Mouse (Mus musculus): Measurements from ENCODE around the gene Vsig10l.

Gene Vsig10l

GRCm38 (mm10) chr7:43462851-43463250, at the start of gene Vsig10l:
TSS of gene Vsig10l (plus strand) at chr7:43463151.
- DNase-seq (ENCODE audit: low spot score): no peak

GRCm38 (mm10) chr7:43417298-43417697, 45.7 kb upstream of the Vsig10l start:
- DNase-seq (ENCODE audit: low spot score): no peak

DNA sequence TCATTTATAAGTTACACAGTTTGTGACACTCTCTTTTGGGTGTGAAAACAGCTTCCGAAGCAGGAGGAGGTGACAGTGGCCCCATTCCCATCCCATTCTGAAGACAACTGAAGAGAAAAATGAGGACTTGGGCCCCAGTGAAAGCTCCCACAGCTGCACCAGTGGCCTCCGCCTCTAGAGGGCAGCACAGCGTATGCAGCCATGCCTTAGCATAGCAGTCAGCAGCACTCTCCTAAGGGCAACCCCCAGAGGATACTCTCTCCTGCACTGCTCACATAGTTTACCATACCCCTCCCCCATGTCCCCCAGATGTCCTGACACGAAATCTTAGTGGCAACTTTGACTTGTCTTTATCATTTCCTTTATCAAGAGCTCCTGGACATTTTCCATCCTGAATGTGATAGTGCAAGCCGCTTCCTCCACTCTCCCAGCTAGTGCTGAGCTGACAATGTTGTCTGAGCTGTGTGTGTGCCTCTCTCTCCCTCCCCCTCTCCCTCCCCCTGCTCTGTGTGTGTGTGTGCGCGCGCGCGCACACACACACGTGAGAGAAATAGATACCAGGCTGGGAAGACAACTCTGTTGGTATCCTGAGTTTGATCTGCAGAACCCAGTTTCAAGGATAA, 39.8 kb upstream of the Vsig10l start:
- DNase-seq (ENCODE audit: low spot score): peak; percentile 88

- no peak for DNase-seq (ENCODE audit: low spot score)
These were observed 38.8 kb upstream of the Vsig10l start for GRCm38 (mm10) chr7:43423991-43424625.

GRCm38 (mm10) chr7:43427406-43427805, 35.5 kb upstream of the Vsig10l start, which contains the start of gene Lim2:
TSS of gene Lim2 (plus strand) at chr7:43427670.
- no peak for DNase-seq (ENCODE audit: low spot score)

- DNase-seq (ENCODE audit: low spot score): no peak
These were observed 33.5 kb upstream of the Vsig10l start for GRCm38 (mm10) chr7:43429500-43429899.

DNA sequence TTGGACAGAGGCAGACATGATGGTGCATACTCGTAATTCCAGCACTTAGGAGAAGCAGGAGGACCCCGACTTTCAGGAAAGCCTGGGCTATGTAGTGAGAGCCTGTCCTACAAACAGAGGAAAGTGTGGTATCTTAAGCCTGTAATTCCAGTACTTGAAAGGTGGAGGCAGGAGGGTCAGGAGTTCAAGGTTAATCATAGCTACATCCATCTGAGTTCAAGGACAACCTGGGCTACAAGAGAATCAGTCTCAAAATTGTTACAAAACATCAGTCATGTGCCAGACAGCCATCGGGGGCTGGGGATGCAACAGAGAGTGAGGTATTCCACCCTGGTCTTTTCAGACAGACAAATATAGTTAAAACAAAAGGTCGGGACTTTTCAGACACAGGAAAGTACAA, 30.1 kb upstream of the Vsig10l start:
- DNase-seq (ENCODE audit: low spot score): no peak

GRCm38 (mm10) chr7:43434676-43435075, 28.3 kb upstream of the Vsig10l start:
- no peak for DNase-seq (ENCODE audit: low spot score)

DNA sequence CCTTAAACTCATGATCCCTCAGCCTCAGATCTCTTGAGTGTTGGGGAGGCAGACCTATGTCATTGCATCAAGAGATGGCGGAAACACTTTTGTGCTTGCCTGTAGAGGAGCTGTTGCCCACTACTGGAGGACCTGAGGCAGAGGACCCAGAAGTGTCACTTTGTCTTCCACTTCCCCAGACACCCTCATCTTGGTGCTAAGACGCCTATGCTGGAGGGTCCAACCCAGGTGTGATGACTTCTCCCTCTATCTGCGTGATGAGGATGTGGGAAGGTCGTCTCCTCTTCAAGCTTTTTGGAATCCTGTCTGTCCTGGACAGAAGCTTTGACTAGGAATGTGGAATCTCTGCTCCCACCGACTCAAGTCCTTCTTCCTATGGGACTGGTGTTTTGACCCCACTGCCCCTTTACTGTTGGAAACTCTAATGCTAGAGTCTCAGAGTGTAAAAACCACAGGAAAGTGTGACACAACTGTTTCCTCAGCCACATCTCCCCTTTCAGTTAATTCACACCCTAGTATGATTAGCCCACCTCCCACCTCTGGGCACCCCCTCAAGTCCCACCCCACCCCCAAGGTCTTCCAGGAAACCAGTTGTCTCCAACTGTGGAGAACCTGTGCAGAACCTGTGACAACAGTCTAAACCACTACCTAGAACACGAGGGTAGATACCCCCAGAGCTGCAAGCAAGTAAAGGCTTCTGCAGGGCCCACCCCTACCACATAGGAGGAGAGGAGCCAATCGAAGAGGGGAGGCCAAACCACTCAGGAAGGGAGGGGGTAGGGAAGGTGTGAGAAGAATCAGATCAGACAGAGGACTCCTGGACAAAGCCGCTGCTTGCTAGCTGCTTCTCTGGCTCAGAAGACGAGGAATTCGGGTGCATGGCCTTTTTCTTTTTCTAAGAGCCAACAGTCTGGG, 26.4 kb upstream of the Vsig10l start, which contains the start of gene Nkg7:
Gene Nkg7, plus strand, starts transcription at position 733 of the 915 bp plus-strand sequence.
- no peak for DNase-seq (ENCODE audit: low spot score)

DNA sequence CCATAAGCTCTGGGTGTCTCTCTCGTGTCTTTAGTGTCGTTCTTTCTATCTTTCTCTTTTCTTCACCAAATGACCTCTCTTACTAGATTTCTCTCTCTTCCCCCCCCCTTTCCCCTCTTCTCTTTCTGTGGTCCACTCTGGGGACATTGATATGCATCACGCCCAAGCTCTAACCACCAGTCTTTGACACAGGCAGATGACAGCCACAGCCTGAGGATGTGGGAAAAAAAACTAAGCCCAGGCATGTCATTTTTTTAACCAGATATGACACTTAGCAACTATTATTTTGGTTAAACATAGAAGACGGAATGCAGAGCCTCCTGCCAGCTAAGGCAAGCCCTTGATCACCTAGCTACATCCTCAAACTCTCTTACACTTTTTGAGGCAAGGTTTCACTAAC, 24.3 kb upstream of the Vsig10l start:
- DNase-seq (ENCODE audit: low spot score): no peak

- no peak for DNase-seq (ENCODE audit: low spot score)
These were observed 22.5 kb upstream of the Vsig10l start, which contains the start of gene Cldnd2 for GRCm38 (mm10) chr7:43440482-43440881. TSS of gene Cldnd2 (plus strand) at chr7:43440782.

- no peak for DNase-seq (ENCODE audit: low spot score)
These were observed 21.9 kb upstream of the Vsig10l start for GRCm38 (mm10) chr7:43441071-43441470.

- no peak for DNase-seq (ENCODE audit: low spot score)
These were observed 20.3 kb upstream of the Vsig10l start for GRCm38 (mm10) chr7:43442684-43443083.

DNA sequence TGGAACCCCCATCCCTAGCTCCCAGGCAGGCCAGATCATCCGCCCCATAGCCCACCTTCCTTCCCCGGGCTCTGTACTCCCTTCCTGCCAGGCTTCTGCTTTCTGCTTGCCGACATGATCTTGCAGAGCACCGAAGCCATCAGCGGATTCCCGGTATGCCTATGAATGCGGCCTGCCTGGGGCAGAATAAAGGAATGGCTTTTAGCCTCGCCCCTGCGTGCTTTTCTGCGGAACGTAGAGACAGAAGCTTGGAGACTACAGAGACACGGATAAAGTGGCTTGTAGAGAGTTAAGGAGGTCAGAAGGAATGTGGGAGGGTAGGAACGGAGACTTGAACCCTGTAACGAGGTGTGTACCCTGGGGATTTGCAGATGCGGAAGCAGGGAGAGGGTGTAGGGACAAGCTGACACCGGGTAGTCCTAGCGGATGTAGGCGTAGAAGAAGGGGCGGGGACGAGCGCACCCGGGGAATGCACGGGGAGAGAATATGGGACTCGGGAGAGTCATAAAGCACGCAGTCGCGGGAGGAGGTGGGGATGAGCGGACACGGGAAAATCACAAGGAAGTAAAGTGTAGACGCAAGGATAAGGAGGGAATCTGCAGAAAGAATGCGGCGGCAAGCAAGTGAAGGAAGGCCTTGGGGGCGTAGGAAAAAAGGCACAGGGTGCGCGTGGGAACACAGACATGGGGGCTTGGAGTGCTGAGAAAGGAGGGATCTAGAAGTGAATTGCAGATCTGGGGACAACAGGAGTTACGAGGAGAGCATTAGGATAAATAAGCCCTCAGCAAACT, 19.6 kb upstream of the Vsig10l start:
- peak; percentile 78 for DNase-seq (ENCODE audit: low spot score)

GRCm38 (mm10) chr7:43443917-43444293, 19.0 kb upstream of the Vsig10l start, which contains the start of the genes Etfb and Gm45233:
TSS of gene Etfb (plus strand) at chr7:43444083.
TSS of gene Gm45233 (plus strand) at chr7:43444128.
- peak; percentile 96 for DNase-seq (ENCODE audit: low spot score)

GRCm38 (mm10) chr7:43447801-43448200, 15.2 kb upstream of the Vsig10l start:
- no peak for DNase-seq (ENCODE audit: low spot score)

DNA sequence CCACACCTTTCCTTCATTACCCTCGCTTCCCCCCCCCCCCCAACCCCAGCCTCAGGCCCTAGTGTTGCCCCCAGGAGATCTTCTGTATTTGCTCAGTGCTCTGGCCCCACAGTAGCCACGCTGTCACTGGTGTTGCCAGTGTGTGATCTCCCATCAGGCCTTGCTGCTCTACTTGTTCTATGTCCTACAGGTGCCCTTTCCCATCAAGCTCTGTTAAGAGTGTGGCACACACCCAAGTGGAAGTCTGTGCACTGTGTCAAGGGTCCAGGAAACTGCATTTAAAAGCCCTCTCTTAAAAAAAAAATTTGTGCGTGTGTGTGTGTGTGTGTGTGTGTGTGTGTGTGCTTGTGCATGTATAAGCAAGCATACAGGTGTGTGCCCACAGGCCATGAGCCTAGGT, 14.7 kb upstream of the Vsig10l start:
- DNase-seq (ENCODE audit: low spot score): no peak

DNA sequence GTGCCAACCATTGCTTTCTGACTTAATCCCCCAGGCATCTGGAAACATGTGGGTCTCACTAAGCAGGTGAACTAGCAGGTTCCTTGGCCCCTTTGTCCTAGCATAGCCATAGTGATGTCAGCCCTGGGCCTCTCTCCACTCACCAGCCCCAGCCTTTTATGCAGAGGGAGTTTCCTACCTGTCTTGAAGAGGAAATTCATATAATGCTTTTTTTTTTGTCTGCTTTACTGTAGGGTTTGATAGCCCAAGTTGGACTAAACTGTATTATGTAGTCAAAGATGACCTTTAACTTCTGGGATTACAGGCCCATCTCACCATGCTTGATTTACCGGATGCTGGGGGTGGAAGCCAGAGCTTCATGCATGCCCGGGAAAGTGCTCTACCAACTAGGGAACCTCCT, 13.1 kb upstream of the Vsig10l start:
- DNase-seq (ENCODE audit: low spot score): no peak

DNA sequence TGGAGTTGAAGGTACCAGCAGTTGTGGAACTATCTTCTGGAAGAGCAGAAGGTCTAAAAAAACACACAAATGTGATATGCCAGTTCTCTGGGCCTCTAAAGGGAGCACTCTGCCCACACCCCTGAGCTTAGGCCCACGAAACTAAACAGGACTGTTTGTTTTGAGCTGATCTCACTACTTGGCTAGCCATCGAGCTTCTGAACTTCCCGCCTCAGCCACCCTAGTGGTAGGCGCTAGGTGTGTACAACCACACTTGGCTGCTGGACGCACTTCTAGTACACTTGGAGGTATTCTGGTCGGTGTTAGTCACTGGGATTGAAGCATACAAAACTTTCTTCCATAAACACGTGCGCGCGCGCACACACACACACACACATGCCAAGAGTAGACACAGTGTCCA, 11.2 kb upstream of the Vsig10l start:
- no peak for DNase-seq (ENCODE audit: low spot score)

GRCm38 (mm10) chr7:43452609-43453008, 10.3 kb upstream of the Vsig10l start:
- DNase-seq (ENCODE audit: low spot score): no peak

- no peak for DNase-seq (ENCODE audit: low spot score)
These were observed 9.2 kb upstream of the Vsig10l start for GRCm38 (mm10) chr7:43453599-43454355.
